Mouse (Mus musculus): ENCODE data around the gene Cdc7. TPM values are rescaled to one million over a fixed set of nuclear protein-coding genes. Genes with fewer than 3 reads are reported as not detected.

The Cdc7 gene
- 3.9 and 7.6 TPM in 2 replicates for polyA plus RNA-seq (2012; rRNA removed; ENCODE audit: low replicate concordance)

GRCm38 (mm10) chr5:106963584-106964512 is at the start of gene Cdc7:
Cdc7 (plus strand) TSS chr5:106964322.

GRCm38 (mm10) chr5:106925488-106926368 is 38.4 kb upstream of the Cdc7 start, which contains the start of gene Hfm1:
Hfm1 (minus strand) TSS chr5:106926321.

Other genes with a start within 250 kb of the Cdc7 start
- gene Hfm1, start 38.0 kb upstream of the Cdc7 start, polyA plus RNA-seq (2012; rRNA removed; ENCODE audit: low replicate concordance): not detected in 2 replicates